Comparison of ENCODE assay signal across 19 mouse cellular contexts in genomic region chr19:44447927-44448326, GRCm38 (mm10). TPM values are rescaled to one million over a fixed set of nuclear protein-coding genes. Genes with fewer than 3 reads are reported as not detected.
DNase-seq lines count a peak whose midpoint lies in the region; TF ChIP-seq lines count a peak whose summit lies in the region.
"Had no signal": no experiment of that assay in that cellular context is flagged by ENCODE, and none has a peak within 500 bp of the region (broad histone marks: within the 10 kb centered on the region; RNA-seq: fewer than 3 reads in every experiment).

No protein-coding gene starts in this region.

- H3K4me3 ChIP-seq in kidney, adult 2 months (ENCODE audit: insufficient read depth, low read depth, low read length): no peak overlapping the region
- no peak overlapping the region for H3K4me3 ChIP-seq in brown adipose tissue, adult 24 weeks (ENCODE audit: insufficient read depth, low read depth, low read length)
- no peak overlapping the region for H3K4me3 ChIP-seq in cerebellum, adult 2 months (replicated peaks; ENCODE audit: insufficient read depth, low read depth, low read length)
- H3K4me3 ChIP-seq: embryonic facial prominence, embryonic 10.5 days; embryonic facial prominence, embryonic 12.5 days; forebrain, embryonic 10.5 days; forebrain, embryonic 12.5 days had no signal

- WGBS in kidney, adult 2 months: 74% methylated on average over 4 of the region's 4 CpGs
- 81% methylated on average over 4 of the region's 4 CpGs for WGBS in cerebellum, adult 2 months

- DNase-seq in kidney, adult 2 months: peak; percentile 3
- DNase-seq in kidney, postnatal 10 days: no peak
- DNase-seq in natural killer cell, adult 2 months (ENCODE audit: low spot score in 2 of 2): no peak
- DNase-seq in cerebellum, adult 2 months: no peak
- DNase-seq: adrenal gland, adult 8-10 months; adrenal gland, postnatal 14 days; adrenal gland, postnatal 36 days; cerebellum, adult 11 months; cerebellum, adult 18-20 months; cerebellum, adult 9-10 months; cerebellum, postnatal 10 days; cerebellum, postnatal 25 days had no signal

- H3K36me3 ChIP-seq in kidney, adult 2 months (ENCODE audit: control insufficient read depth, insufficient read depth, low read length): no peaks in the 10 kb centered on the region
- H3K36me3 ChIP-seq: embryonic facial prominence, embryonic 10.5 days; embryonic facial prominence, embryonic 12.5 days; forebrain, embryonic 10.5 days; forebrain, embryonic 12.5 days had no signal

- H3K27ac ChIP-seq in kidney, adult 2 months (ENCODE audit: insufficient read depth, low read depth, low read length): no peak overlapping the region
- H3K27ac ChIP-seq in brown adipose tissue, adult 24 weeks (replicated peaks; ENCODE audit: low read depth, low read length): peak overlapping the region; percentile 89
- no peak overlapping the region for H3K27ac ChIP-seq in cerebellum, adult 2 months (ENCODE audit: insufficient read depth, low read length)
- H3K27ac ChIP-seq: embryonic facial prominence, embryonic 10.5 days; embryonic facial prominence, embryonic 12.5 days; forebrain, embryonic 10.5 days; forebrain, embryonic 12.5 days had no signal

- no peaks in the 10 kb centered on the region for H3K4me1 ChIP-seq in kidney, adult 2 months (ENCODE audit: control insufficient read depth, insufficient read depth, low read length)
- H3K4me1 ChIP-seq in brown adipose tissue, adult 24 weeks (ENCODE audit: control insufficient read depth, insufficient read depth, insufficient read length, low read length): peaks cover 6% of the 10 kb centered on the region; the same call in 1 of the 2 replicates
- no peaks in the 10 kb centered on the region for H3K4me1 ChIP-seq in cerebellum, adult 2 months (ENCODE audit: control insufficient read depth, insufficient read depth, low read length)
- H3K4me1 ChIP-seq: embryonic facial prominence, embryonic 12.5 days; forebrain, embryonic 10.5 days; forebrain, embryonic 12.5 days had no signal

- H3K27me3 ChIP-seq in kidney, adult 2 months (replicated peaks; ENCODE audit: control insufficient read depth, insufficient read depth, low read length): no peaks in the 10 kb centered on the region
- H3K27me3 ChIP-seq in cerebellum, adult 2 months (ENCODE audit: control insufficient read depth, insufficient read depth, low read length): no peaks in the 10 kb centered on the region; the same call in 1 of the 2 replicates
- H3K27me3 ChIP-seq: embryonic facial prominence, embryonic 12.5 days; forebrain, embryonic 12.5 days had no signal

- TF ChIP-seq POLR2A in kidney, adult 2 months (IDR thresholded peaks at IDR 0.05; ENCODE audit: low read depth, low read length): no peak
- TF ChIP-seq POLR2A in cerebellum, adult 2 months (IDR thresholded peaks at IDR 0.05; ENCODE audit: borderline replicate concordance, insufficient read depth, low read length): no peak

- no peak for TF ChIP-seq CTCF in kidney, adult 2 months (conservative IDR thresholded peaks at IDR 0.05; ENCODE audit: insufficient read depth, insufficient read length, low read depth, low read length)
- no peak for TF ChIP-seq CTCF in cerebellum, adult 2 months (IDR thresholded peaks at IDR 0.05; ENCODE audit: borderline replicate concordance, insufficient read depth, low read depth, low read length)

RNA-seq across cellular contexts. Expression of gene Scd1, which starts 40.2 kb away (rescaled TPM):
- polyA plus RNA-seq in kidney, adult 2 months (2012; rRNA removed): 3,910 and 4,173 TPM in 2 replicates
- polyA plus RNA-seq in brown adipose tissue, adult 24 weeks (2012; ENCODE audit: insufficient read depth, insufficient read length, missing spikeins): 10,672 and 38,636 TPM in 2 replicates
- 151 and 160 TPM in 2 replicates for polyA plus RNA-seq in cerebellum, adult 2 months (2012; rRNA removed)

RNA-seq across cellular contexts. Expression of gene Wnt8b, which starts 45.3 kb away (rescaled TPM):
- polyA plus RNA-seq in kidney, adult 2 months (2012; rRNA removed): 0.11 and 0.14 TPM in 2 replicates
- not detected in 2 replicates for polyA plus RNA-seq in brown adipose tissue, adult 24 weeks (2012; ENCODE audit: insufficient read depth, insufficient read length, missing spikeins)
- polyA plus RNA-seq in cerebellum, adult 2 months (2012; rRNA removed): 0.38 and 0.47 TPM in 2 replicates
- polyA plus RNA-seq: C2C12; frontal cortex, adult 2 months had no signal

Comparison
In these comparisons a context has a peak if more than half of its experiments do, and no peak if none do; other contexts are left out.
1. RNA of gene Scd1, which starts 40.2 kb away (polyA plus RNA-seq): 10,672 to 38,636 TPM in brown adipose tissue, adult 24 weeks and 3,910 to 4,173 TPM in kidney, adult 2 months; 151 to 160 TPM in cerebellum, adult 2 months; every median in the first group is over 10 times any median in the second.